Mouse (Mus musculus) thymus, postnatal 10 days (tissue): ENCODE measurements around the gene Tpo.

Source experiments
- DNase-seq, 2 experiments: peaks; one replicate each; pipeline ENCODE4 v3.0.0; 2021; ENCODE audit warnings: low spot score in 2 of 2

The Tpo gene

GRCm38 (mm10) chr12:30132524-30132923 is at the start of gene Tpo:
Tpo (minus strand) TSS chr12:30132624.
- no peak for DNase-seq

GRCm38 (mm10) chr12:30181721-30182120 is 49.3 kb upstream of the Tpo start:
- DNase-seq: no peak

GRCm38 (mm10) chr12:30179623-30180022 is 47.2 kb upstream of the Tpo start:
- no peak for DNase-seq

DNA sequence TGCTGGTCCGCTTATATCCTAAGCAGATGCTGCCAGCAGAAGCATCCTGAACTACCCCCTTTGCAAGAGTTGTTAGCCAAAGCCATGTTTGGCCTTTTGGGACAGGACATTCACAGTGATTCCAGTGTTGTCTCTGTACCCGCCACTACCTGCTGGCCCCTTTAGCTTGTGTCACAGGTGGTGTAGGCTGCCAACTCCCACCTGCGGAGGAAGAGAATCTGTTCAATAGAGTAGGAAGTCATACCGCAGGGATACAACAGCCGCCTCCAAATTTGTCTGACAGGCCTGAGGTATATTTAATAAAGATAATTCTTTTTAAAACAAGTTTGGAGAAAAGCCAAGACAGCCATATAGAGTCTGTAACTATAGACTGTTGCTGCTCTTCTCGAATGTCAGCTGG is 45.5 kb upstream of the Tpo start:
- DNase-seq: no peak

- DNase-seq: no peak
Observed at GRCm38 (mm10) chr12:30177529-30177928, 45.1 kb upstream of the Tpo start.

- no peak for DNase-seq
Observed at GRCm38 (mm10) chr12:30168491-30168890, 36.1 kb upstream of the Tpo start.

- no peak for DNase-seq
Observed at GRCm38 (mm10) chr12:30164538-30164937, 32.1 kb upstream of the Tpo start.

DNA sequence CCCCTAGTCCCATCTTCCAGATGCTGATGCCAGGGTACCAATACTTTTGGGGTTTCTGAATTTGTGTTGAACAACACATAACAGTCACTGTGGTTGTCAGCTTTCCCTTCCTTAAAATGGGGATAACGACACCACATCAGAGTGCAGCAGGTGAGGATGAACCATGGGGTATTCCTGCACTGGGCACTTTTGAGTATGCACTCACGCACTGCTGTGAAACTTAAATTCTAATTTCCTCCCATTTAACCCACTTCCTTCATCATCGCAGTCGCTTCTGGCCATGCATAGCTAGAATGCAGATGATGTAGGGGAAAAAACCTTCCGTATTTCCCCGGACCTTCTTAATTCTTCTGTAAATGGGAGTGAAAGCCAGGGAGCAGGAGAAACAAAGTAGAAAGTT is 31.6 kb upstream of the Tpo start:
- no peak for DNase-seq

DNA sequence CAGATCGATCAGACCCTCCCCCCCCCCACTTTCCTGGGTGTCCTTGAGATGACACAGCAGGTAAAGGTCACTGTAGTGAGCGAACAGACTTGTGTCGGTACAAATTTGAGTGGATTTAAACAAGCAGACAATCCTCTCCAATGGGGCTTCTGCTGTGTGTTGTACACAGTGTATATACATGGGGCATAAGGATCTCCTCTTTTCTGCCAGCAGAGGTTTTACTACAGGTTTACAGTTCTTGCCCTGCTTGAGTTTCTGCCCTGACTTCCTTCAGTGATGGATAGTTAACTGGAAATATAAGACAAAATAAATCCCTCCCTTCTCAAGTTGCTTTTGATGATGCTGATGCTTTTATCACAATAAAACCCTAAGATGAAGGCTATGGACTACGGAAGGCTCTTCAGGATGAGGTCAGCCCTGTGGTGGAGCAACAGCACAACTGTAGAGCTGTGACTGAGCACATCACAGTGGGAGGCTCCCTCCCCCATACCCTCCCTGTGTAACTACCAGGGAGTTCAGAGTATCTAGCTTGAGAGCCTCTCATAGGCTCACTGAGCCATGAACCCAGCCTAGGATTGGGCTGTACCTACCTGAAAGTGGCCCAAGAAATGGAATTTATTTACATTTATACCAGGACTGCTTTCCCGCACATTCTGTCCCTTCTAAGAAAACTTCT is 29.4 kb upstream of the Tpo start:
- no peak for DNase-seq

DNA sequence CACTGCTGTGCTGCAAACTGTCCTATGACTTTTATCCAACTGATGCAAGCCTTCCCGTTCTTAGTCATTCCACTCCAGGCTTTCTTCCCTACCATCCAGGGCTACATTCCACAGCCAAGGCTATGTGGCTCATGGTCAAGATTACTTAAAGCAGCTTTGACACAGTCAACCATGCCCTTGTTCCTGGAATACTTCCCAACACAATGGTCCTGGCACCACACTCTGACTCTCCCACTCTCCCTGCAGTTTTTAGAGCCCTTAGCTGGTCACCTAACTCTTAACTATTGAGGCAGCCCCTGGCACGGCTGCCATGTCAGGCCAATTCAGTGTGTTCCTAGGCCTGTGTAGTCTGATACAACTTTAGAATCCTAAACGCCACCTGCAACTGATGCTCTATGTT is 28.1 kb upstream of the Tpo start:
- DNase-seq: no peak

GRCm38 (mm10) chr12:30159788-30160187 is 27.4 kb upstream of the Tpo start:
- DNase-seq: no peak

DNA sequence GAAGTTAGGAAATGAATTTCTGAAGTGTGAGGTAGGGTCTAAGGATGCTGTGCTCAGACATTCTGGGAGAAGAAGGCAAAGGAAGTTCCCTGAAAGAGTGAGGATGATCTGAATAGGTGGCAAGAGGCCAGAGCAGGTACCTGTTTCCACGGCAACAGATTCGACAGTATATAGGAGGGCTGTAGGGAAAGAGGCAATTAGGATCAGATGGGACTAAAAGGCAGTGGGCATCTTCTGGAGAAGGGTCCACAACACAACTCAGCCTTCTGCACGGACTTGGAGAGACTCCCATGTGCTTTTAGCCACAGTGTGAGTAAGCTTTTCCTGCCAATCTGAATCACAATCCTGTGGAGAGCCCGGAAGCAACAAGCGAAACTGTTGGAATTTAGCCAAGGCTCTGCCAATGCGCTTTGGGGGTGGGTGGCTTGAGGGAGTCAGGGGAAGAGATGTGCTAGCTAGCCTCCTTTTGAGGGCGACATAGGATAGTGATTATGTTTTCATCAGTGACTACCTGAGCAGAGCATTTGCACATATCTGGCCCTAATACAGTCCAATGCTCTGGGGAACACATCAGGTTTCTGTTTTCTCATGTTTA is 21.8 kb upstream of the Tpo start:
- no peak for DNase-seq

DNA sequence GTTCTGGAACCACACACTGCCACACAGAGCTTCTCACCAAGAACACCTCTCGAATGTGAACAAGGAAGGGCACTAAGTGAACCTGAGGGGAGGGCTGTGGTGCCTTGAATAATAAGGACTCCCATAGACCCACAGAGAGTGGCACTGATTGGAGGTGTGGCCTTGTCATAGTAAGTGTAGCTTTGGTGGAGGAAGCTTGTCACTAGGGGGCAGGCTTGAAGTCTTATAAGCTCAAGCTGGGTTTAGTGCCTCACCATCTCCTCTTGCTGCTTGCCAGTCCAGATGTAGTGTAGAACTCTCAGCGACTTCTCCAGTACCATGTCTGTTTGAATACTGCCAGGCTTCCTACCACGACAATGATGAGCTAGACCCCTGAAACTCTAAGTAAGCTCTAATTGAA is 9.7 kb upstream of the Tpo start:
- no peak for DNase-seq

GRCm38 (mm10) chr12:30129411-30129716 is 3.1 kb downstream of the Tpo start:
- no peak for DNase-seq

DNA sequence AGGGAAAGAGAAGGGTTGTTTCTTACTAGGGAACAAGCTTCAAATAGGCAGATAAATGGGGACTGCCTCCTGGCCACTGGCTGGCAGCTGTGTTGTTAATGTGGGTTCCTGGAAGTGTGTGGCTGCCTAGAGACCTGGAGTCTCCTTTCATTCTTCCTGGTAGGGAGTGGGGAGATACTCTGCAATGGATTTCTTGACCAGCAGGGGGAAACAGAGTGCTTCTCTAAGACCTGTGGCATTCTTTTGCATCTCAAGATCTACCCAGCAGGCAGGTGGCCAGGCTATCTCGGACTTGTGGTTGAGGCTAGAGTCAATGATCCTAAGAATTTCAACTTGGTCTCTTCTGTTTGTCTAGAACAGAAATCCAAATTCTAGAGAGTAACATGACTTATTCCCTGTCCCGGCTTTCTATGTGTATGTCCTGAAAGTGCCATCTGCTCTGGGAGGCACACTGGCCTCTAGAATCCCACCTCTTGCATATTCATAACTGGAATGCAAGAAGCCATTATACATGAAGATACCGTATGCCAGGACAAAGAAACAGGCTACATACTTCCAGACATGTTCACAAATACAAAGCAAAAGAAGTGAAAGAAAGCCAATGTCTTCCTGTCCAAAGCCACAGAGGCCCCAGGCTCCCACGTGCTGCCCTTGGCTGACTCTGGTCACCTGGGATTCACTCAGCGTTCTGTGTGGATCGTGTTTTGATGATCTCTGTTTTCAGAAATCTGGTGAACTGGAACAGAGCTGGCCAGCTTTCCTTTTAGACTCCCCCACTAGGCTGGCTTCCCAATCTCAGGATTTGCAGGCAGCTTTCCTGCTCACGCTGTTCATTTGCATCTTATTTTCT is 3.6 kb downstream of the Tpo start:
- no peak for DNase-seq

DNA sequence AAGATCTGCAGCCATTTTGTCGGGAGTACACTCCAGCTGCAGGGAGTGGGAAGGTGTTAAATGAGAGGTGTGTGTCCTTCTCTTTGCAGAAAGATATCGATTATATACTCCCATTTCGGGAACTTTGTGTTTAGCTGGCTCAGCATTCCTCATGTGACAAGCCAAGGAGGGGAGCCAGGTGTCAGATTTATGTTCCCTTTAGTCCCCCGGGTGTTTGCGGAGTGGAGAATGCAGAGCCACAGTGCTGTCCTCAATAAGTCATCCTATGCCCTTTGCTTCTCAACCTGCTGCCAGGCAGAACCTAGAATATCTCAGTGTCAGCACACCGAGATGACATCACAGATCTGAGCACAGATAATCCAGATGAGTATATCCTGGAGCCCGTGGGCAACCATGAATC is 10.1 kb downstream of the Tpo start:
- no peak for DNase-seq

- DNase-seq: no peak
Observed at GRCm38 (mm10) chr12:30112271-30112670, 20.2 kb downstream of the Tpo start.

DNA sequence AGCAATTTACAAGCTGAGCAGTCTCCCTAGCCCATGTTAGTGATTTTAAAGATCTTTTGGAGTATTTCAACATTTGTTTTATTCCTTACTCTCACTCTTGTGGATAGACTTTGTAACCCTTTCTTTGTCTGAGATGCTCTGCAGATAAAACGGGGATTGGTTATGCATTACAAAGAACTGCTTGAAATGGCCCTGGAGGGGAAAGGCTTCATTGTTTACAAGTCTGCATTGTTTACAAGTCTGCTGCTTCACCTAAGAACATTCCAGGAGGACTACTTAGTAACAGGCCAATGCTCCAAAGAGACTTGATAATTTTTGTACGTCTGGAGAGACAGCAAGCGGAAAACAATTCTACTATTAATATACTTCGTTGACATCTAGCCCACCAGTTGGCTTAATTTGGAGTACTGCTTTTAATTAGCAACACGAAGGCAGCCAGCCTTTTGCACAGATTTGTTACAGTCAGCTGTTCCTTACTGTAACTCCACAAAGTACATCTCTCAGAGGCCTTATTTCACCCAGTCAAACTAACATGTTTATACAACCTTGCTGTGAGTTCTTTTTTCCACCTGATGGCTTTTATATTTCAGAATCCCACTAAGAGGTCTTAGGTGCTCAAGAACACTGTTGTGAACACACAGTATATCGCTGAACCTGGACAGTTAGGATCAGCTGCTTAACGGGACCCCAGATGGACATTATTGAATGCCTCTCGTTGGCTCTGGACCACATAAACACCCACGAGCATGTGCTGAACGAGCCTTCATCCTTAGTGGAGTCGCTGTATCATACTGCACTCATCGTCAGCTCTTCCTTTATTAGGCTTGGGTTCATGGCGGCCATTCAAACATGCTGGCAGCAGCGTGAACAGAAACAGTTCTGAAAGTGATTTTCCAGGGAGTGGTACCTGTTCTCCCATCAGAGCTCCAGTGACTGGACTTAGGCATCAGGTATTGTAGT is 22.5 kb downstream of the Tpo start:
- DNase-seq: no peak

DNA sequence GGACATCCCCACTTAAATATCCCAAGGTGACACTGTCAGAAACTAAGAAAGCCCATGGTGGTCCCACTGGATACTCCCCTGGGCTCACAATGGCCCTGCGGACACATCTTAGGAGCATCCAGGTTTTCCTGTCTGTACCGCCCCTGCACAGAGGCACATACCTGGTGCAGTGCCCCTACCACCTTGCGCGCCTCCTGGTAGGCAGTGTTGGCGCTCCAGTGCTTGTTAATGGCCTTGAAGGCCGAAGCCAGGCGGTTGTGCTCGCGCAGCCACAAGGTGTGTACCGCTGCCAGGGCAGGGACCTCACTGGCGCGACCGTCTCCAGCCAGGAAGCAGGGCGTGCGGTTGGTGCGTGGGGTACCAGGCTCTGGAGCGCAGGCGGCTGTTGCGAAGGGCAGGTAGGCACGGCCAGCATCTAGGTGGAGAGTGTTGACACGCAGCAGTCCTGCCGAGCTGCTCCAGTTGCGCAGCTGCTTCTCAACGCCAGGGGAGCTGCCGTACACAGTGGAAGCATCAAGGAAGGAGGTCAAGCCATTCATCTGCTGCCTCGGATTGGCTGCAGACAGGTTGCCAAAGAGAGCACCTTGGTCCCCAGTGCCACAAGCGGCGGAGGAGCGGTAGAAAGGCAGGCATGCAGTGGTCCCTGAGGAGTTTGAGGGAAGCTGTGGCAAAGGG is 29.4 kb downstream of the Tpo start:
- DNase-seq: no peak

DNA sequence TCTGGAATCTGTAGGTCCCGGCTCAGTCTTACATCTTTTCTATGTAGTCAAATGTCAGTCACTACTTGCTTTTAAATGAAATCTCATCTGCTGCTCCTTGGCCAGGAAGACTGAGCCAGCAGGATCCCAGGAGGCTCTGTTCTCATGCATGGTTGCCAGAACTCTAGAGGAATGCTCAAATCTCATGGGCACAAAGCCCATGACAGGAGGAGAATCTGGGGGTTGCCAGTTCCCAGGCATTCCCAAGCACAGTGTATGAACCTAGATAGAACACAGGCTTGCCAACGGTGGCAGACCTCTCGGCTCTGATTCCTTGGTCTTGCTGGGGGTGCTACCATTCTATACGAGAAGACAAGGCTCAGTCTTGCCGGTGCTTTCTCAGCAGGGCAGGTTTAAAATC is 40.3 kb downstream of the Tpo start:
- no peak for DNase-seq

DNA sequence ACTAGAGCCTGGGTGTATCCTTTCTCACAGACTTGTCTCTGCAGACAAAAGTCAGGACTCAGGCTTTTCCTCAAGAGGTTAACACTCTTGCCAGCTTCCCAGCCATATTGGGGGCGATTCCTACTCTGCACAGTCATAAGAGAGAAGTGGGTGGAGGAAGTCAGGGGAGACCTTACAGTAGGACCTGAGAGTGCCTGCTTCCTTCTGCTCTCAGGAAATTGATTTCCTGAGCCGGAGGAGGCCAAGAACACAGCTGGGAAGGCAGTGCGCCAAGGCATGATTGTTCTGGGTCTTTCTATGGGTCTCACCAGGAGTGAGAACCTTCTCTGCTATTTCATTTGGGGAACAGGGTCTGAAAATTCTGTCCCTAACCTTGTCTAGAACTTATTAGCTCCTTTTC is 48.5 kb downstream of the Tpo start:
- no peak for DNase-seq
